Mouse (Mus musculus): ENCODE results near the gene Hmg20b.

Gene Hmg20b

GRCm38 (mm10) chr10:81354738-81355477, 4.6 kb upstream of the Hmg20b start:
- DNase-seq (ENCODE audit: low spot score in 2 of 2): no peak

DNA sequence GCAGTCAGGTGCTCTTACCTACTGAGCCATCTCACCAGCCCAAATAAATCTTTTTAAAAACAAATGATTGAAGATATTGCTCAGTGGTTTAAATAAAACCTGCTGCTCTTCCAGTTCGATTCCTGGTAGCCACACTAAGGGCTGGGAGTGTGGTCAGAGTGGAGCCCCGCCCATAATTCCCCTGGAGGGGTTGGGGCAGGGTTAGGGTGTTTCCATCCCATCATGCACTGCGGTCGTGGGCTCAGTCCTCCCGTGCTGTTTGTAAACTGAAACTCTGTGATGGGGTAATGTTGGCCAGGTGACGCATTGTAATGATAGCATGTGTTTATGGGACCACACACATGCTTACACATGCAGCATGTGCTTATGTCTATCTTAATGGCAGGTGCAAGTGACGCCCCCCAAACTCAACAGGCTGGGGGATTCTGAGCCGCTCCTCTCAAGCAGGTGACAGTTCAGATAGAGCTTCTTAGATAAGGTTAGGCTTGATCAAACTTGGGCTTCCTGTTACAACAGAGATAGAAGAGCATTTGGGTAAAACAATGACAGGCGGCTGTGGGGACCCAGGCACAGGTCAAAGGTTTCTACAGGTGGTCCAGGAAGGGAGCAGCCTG, 1.5 kb upstream of the Hmg20b start:
- DNase-seq (ENCODE audit: low spot score in 2 of 2): no peak

GRCm38 (mm10) chr10:81349961-81350350, 324 bp downstream of the Hmg20b start:
- DNase-seq (ENCODE audit: low spot score in 2 of 2): no peak

- no peak for DNase-seq (ENCODE audit: low spot score in 2 of 2)
Observed at GRCm38 (mm10) chr10:81349146-81349545, 1.1 kb downstream of the Hmg20b start.

DNA sequence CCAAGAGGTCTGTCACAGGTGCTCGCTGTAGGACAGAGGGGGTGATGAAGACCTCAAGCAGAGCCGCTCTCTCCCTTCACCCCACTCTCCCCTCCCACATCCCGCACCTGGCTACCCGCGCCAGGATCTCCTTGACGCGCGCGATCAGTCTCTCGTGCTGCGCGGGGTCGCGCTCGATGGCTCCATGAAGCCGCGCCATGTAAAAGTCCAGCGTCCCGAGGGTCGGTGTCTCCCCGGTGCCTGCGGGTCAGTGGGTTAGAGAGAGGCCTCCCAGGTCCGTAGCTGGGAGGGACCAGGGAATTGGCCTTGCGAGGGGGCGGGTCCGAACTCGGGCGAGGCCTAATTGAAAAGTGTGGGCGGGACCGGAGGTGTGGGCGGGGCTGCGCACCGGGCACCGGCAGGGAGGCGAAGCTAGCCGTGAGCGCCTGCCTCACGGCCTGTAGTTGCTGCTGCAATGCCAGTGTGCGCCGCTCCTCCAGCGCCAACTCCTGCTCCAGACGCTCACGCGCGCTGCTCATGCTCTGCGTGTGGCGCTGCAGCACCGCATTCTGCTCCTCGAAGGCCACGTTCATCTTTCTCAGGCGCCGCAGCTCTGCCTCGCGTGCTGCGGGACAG, 3.7 kb downstream of the Hmg20b start:
- peak in 1 of 2 experiments; percentile 36 for DNase-seq (ENCODE audit: low spot score in 2 of 2)

- no peak for DNase-seq (ENCODE audit: low spot score in 2 of 2)
Observed at GRCm38 (mm10) chr10:81345162-81345534, 5.1 kb downstream of the Hmg20b start.

- DNase-seq (ENCODE audit: low spot score in 2 of 2): no peak
Observed at GRCm38 (mm10) chr10:81344421-81345161, 5.7 kb downstream of the Hmg20b start.

GRCm38 (mm10) chr10:81342686-81343505, 7.4 kb downstream of the Hmg20b start, which contains the start of gene Gipc3:
Gipc3 (minus strand) TSS chr10:81343266.
- no peak for DNase-seq (ENCODE audit: low spot score in 2 of 2)

DNA sequence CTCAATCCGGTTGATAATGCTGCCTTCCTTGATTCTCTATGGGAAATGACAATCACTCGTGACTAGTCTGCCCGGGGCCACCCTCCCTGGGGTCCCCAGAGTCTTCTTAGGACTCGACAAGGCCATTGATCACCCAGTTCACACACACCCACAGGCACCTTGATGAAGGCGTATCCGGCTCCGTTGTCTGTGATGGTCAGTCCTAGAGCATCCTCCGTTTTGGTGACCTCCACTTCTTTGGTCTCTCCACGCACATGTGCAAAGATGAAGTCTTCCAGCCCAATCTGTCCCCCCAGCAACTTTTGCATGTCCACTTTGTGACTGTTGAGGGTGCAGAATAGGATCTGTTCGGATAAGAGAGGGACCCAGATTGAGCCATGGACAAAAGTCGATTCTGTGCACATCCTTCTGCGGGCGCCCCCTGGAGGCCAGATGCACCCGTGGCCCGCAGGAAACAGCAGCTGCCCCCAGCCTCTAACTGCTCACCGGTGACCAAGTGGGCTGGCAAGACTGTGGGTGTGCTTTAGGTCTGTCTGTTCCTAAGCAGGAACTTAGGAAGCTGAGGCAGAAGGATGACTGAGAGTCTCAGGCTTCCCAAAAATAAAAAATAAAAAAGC, 8.8 kb downstream of the Hmg20b start:
- DNase-seq (ENCODE audit: low spot score in 2 of 2): no peak

DNA sequence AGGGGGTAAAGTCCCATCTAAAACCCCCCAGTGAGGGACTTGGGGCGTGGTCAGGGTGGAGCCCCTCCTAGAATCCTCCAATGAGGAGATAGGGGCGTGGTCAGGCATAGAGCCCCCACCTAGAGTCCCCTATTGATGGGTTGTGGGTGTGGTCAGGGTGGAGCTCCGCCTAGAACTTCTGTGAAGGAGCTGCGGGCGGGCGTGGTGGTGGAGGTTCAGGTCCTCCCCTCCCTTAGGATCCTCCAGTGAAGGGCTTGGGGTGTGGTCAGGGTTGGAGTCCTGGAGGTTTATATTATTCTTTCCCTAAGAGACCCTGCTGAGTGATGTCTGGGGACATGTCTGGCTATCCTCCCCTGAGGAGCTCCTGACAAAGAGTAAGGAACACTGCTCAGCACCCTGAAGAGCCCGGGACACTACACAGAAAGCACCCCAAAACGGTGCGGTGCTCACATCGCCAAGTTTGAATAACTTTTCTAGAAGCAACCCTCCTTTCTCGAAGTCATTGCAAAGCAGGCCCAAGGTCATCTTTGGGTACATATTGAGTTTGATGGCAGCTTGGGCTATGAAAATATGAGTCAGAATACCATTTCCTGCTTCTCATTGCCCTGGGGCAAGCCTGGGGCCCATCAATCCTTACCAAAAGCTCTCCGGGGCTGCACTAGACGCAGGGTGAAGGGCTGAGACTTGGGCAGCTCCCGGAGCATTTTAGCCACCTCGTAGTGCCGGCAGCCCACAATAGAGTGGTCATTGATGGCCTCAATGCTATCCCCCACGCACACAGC, 9.5 kb downstream of the Hmg20b start:
- no peak for DNase-seq (ENCODE audit: low spot score in 2 of 2)

GRCm38 (mm10) chr10:81336558-81336957, 13.7 kb downstream of the Hmg20b start:
- no peak for DNase-seq (ENCODE audit: low spot score in 2 of 2)

- no peak for DNase-seq (ENCODE audit: low spot score in 2 of 2)
Observed at GRCm38 (mm10) chr10:81335393-81336340, 14.6 kb downstream of the Hmg20b start.

DNA sequence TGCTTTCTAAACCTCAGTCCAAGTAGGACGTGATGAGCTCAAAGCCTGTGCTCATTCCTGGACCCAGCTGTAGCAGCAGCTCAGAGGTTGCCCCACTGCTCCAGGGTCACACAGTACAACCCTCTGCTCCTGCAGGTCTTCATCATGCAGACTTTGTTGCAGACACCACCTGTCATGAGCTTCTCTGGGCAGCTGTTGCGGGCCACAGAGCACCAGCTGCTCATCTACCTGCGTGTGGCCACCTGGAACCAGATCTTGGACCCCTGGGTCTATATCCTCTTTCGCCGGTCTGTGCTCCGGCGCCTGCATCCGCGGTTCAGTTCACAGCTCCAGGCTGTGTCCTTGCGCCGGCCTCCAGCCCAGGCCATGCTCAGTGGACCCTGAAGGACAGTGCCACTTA, 16.0 kb downstream of the Hmg20b start:
- no peak for DNase-seq (ENCODE audit: low spot score in 2 of 2)

DNA sequence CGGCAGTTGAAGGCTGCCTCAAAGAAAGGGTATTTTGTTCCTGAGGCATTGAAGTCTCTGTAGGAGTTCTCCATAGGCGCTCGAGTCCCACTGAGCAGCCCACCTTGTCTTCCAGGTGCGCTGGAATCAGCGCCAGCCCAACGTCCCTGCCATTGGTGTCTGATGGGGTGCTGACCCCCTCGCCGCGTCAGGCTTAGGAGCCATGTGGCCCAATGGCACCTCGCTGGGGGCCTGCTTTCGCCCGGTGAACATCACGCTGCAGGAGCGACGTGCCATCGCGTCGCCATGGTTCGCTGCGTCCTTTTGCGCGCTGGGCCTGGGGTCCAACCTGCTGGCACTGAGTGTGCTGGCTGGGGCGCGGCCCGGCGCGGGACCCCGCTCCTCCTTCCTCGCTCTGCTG, 18.0 kb downstream of the Hmg20b start:
- no peak for DNase-seq (ENCODE audit: low spot score in 2 of 2)

DNA sequence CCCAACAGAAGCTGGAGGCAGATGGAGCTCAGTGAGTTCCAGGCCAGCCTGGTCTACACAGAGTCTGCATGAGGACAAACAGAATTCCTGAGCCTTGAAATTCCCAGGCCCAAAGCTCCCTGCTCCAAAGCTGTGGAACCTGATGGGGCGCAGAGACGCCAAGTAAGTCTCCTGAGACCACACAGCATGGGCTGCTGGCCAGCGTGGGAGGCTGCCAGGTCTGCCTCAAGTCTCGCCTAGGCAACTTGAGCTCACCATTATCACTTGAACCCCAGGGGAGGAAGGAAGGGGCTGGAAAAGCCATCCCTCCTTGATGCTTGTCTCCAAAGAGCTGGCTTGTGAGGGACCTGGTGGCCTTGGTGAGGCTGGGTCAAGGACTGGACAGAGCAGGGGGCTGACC, 20.3 kb downstream of the Hmg20b start:
- DNase-seq (ENCODE audit: low spot score in 2 of 2): no peak

- no peak for DNase-seq (ENCODE audit: low spot score in 2 of 2)
Observed at GRCm38 (mm10) chr10:81329194-81329975, 20.9 kb downstream of the Hmg20b start.

DNA sequence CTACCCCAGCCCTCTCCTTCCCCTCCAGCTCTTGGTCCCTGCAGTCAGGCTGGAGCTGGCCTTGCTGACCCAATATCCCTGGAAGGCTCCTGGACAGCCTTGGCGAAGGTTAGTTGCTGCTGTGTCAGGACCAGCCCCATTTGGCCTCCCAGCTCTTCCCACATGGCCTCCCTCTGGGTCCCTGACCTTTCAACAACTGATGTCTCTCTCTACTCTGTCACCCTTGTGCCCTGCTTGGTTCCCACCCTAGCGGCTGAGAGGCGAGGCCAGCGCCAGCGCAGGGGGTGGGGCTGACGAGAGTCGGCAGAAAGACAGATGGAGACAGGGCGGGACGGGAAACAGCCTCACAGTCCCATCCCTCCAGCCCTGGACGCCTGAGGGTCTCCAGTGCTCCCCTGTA, 21.9 kb downstream of the Hmg20b start, which contains the start of gene Tbxa2r:
TSS of gene Tbxa2r (plus strand) at position 346 of the 400 bp plus-strand sequence.
- no peak for DNase-seq (ENCODE audit: low spot score in 2 of 2)

- no peak for DNase-seq (ENCODE audit: low spot score in 2 of 2)
Observed at GRCm38 (mm10) chr10:81327959-81328358, 22.3 kb downstream of the Hmg20b start.

Data from frontal cortex, postnatal 14 days (tissue).